Mouse (Mus musculus): ENCODE measurements at regions not wholly inside any gene's neighbourhood (a gene's known extent, or its start where the extent isn't known, plus 50 kb on each side); places are given as distances from the start of the nearest gene placed in this dataset.

DNA sequence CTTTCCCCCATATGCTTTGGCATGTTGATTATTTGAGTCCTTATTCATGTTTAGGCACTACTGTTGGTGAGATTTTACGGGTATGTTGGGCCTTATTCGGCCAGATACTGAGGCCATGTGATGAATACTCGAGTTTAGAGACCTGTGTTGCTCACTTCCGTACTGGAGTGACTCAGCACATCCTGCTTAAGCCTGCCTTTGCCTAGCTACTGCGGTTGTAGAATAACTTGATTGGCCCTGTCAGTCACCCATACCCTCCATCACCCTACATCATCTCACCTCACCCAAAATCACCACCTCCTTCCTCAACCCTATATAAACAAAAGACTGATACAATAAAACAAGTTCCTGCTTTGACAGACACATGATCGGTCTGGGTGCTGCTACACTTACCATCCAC is 187.2 kb downstream of the Ifng start:
- H3K27me3 ChIP-seq (ENCODE audit: insufficient read depth, low read length), result no peaks in the 10 kb centered on the region
- no peak overlapping the region for H3K4me2 ChIP-seq
- TF ChIP-seq CTCF (IDR thresholded peaks at IDR 0.05; ENCODE audit: low read depth), result no peak
- H3K36me3 ChIP-seq (ENCODE audit: insufficient read depth), result no peaks in the 10 kb centered on the region
- 84% methylated on average over 6 of the region's 6 CpGs for WGBS
- H3K4me3 ChIP-seq (ENCODE audit: low read depth, low read length), result no peak overlapping the region
- H3K4me1 ChIP-seq (ENCODE audit: insufficient read depth), result no peaks in the 10 kb centered on the region
- no peaks in the 10 kb centered on the region for H3K9me3 ChIP-seq (ENCODE audit: low read depth, low read length)
- DNase-seq (no peak), ATAC-seq (ENCODE audit: insufficient read depth) (no peak)
- no peak overlapping the region for H3K9ac ChIP-seq
- no peak overlapping the region for H3K27ac ChIP-seq (ENCODE audit: low read depth)

DNA sequence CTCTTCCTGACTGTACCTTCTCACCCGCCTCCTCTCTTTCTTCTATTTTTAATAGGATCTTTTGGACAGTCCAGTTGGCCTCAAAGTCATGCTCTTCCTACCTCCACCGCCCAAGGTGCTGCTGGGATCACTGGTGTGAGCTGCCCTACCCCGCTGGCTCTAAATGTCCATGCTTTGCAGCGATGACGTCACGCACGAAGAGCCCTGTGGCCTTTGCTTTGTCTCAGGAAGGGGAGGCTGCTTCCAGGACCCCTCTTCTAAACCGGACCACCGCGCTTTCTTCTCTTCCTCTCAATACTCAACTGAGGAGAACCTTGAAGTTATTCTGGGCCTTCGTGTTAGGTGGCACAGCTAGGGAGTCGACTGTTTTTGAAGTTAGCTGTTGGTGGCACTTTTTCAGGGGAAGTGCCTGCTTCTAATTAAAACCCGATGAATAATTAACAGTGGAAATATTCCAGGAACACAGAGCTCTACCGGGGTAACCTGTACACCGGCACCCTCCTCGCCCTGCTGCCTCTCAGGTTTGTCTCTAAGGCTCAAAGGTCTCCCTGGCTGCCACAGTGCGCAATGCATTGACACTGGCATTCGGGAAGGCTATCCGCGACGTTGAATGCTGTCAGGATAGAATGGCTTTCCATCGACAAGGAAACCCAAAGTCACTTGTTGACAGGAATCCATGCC is 188.7 kb downstream of the Ifng start:
- no peaks in the 10 kb centered on the region for H3K4me1 ChIP-seq (ENCODE audit: insufficient read depth)
- H3K9me3 ChIP-seq (ENCODE audit: low read depth, low read length), result no peaks in the 10 kb centered on the region
- WGBS, result 90% methylated on average over 22 of the region's 22 CpGs
- no peak overlapping the region for H3K27ac ChIP-seq (ENCODE audit: low read depth)
- H3K4me2 ChIP-seq, result no peak overlapping the region
- H3K4me3 ChIP-seq (ENCODE audit: low read depth, low read length), result no peak overlapping the region
- H3K9ac ChIP-seq, result no peak overlapping the region
- no peak for TF ChIP-seq CTCF (IDR thresholded peaks at IDR 0.05; ENCODE audit: low read depth)
- no peaks in the 10 kb centered on the region for H3K27me3 ChIP-seq (ENCODE audit: insufficient read depth, low read length)
- no peaks in the 10 kb centered on the region for H3K36me3 ChIP-seq (ENCODE audit: insufficient read depth)
- no peak for DNase-seq
- no peak for ATAC-seq (ENCODE audit: insufficient read depth)

GRCm38 (mm10) chr10:118631786-118632185 is 190.9 kb downstream of the Ifng start:
- Histone ChIP-seq H3K9me3 (ENCODE audit: low read depth, low read length) (no peaks in the 10 kb centered on the region), H3K4me1 (ENCODE audit: insufficient read depth) (no peaks in the 10 kb centered on the region), H3K4me3 (ENCODE audit: low read depth, low read length) (no peak overlapping the region), H3K4me2 (no peak overlapping the region), H3K27me3 (ENCODE audit: insufficient read depth, low read length) (no peaks in the 10 kb centered on the region), H3K27ac (ENCODE audit: low read depth) (no peak overlapping the region), H3K36me3 (ENCODE audit: insufficient read depth) (no peaks in the 10 kb centered on the region), H3K9ac (no peak overlapping the region)
- no peak for TF ChIP-seq CTCF (IDR thresholded peaks at IDR 0.05; ENCODE audit: low read depth)
- no peak for ATAC-seq (ENCODE audit: insufficient read depth)
- no peak for DNase-seq
- WGBS, result 74% methylated on average over 1 of the region's 1 CpGs

GRCm38 (mm10) chr10:118632187-118632586 is 191.3 kb downstream of the Ifng start:
- Histone ChIP-seq H3K27ac (ENCODE audit: low read depth) (no peak overlapping the region), H3K4me1 (ENCODE audit: insufficient read depth) (no peaks in the 10 kb centered on the region), H3K4me3 (ENCODE audit: low read depth, low read length) (no peak overlapping the region), H3K4me2 (no peak overlapping the region), H3K9ac (no peak overlapping the region), H3K27me3 (ENCODE audit: insufficient read depth, low read length) (no peaks in the 10 kb centered on the region), H3K36me3 (ENCODE audit: insufficient read depth) (no peaks in the 10 kb centered on the region), H3K9me3 (ENCODE audit: low read depth, low read length) (no peaks in the 10 kb centered on the region)
- WGBS, result 46% methylated on average over 5 of the region's 5 CpGs
- no peak for ATAC-seq (ENCODE audit: insufficient read depth)
- no peak for TF ChIP-seq CTCF (IDR thresholded peaks at IDR 0.05; ENCODE audit: low read depth)
- no peak for DNase-seq

DNA sequence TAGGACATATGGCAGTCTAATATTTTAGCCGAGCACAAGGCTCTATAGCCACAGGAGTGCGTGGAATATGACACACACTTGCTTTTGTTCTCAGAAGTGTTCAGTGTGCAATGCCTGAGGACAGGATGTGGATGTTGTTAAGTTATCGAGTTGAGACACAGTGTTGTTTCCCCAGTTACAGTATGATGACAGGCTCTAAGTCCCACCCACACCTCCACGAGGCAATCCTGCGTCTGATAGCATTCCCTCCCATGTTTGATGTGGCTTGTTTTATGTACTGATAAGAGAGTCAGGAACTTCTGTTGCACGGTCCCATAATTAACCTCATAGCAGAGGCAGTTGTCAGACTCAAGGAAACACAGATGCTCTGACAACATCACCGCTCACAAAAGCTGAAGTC is 192.6 kb downstream of the Ifng start:
- no peak for DNase-seq
- Histone ChIP-seq H3K27ac (ENCODE audit: low read depth) (no peak overlapping the region), H3K4me3 (ENCODE audit: low read depth, low read length) (no peak overlapping the region), H3K9me3 (ENCODE audit: low read depth, low read length) (no peaks in the 10 kb centered on the region), H3K9ac (no peak overlapping the region), H3K27me3 (ENCODE audit: insufficient read depth, low read length) (no peaks in the 10 kb centered on the region), H3K4me2 (no peak overlapping the region), H3K4me1 (ENCODE audit: insufficient read depth) (no peaks in the 10 kb centered on the region), H3K36me3 (ENCODE audit: insufficient read depth) (no peaks in the 10 kb centered on the region)
- no peak for TF ChIP-seq CTCF (IDR thresholded peaks at IDR 0.05; ENCODE audit: low read depth)
- no peak; the same call in 1 of the 2 replicates for ATAC-seq (ENCODE audit: insufficient read depth)
- WGBS, result 33% methylated on average over 7 of the region's 7 CpGs

DNA sequence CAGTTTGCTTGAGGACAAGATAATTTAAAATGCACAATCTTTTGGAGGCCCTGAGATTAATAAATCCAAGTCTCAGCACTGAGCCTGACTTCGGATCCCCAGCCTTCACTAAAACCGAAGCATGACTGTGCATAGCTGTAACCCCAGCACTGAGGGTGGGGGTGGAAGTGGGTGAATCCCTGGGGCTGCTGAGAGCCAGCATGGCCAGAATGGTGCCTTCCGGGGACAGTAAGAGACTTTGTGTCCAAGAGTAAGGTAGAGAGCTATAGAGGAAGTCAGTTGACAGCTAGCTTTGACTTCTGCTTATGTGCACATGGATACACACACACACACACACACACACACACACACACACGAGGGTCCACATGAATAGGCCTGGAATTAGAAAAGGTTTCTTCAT is 198.3 kb downstream of the Ifng start:
- no peak for TF ChIP-seq CTCF (IDR thresholded peaks at IDR 0.05; ENCODE audit: low read depth)
- ATAC-seq (ENCODE audit: insufficient read depth) (no peak), DNase-seq (no peak)
- H3K4me3 ChIP-seq (ENCODE audit: low read depth, low read length), result no peak overlapping the region
- no peak overlapping the region for H3K27ac ChIP-seq (ENCODE audit: low read depth)
- H3K9ac ChIP-seq, result no peak overlapping the region
- H3K4me1 ChIP-seq (ENCODE audit: insufficient read depth), result peaks cover 4% of the 10 kb centered on the region; the same call in 1 of the 2 replicates
- no peaks in the 10 kb centered on the region for H3K36me3 ChIP-seq (ENCODE audit: insufficient read depth)
- no peaks in the 10 kb centered on the region for H3K9me3 ChIP-seq (ENCODE audit: low read depth, low read length)
- H3K4me2 ChIP-seq, result no peak overlapping the region
- 80% methylated on average over 4 of the region's 4 CpGs for WGBS
- no peaks in the 10 kb centered on the region for H3K27me3 ChIP-seq (ENCODE audit: insufficient read depth, low read length)

DNA sequence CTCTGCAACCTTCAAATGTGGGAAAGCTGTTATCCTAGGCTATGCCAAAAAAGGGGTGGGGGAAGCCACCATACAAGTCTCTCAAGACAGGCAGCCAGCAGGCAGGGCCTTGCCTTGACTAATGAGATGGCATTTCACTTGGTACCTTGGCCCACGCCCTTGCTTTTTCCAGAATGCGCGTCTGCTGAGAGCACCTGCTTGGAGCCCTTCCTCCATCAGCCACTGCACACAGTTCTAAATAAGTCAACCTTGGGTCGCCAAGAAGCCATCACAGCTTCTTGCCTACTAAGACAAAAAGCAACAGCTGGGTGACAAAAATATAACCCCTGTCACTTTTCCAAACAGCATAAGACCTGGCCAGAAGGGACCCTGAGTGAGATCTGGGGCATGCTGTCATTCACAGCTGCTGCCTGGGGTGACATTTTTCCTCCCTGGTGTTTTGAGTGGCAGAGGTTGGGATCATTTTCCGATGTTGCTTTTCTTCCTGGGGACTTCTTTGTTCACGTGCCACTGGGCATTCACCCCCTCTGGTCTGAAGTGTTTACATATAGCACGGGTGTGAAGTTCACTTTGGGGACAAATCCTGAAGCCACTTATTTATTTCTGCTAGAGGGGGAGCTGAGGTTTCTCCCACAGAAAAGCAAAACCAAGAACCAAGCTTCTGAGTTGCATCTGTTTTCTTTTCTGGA is 199.4 kb downstream of the Ifng start:
- peak overlapping the region; percentile 16; the same call in 1 of the 2 replicates for H3K4me2 ChIP-seq
- no peak overlapping the region for H3K27ac ChIP-seq (ENCODE audit: low read depth)
- H3K4me1 ChIP-seq (ENCODE audit: insufficient read depth), result peaks cover 4% of the 10 kb centered on the region; the same call in 1 of the 2 replicates
- no peak overlapping the region for H3K4me3 ChIP-seq (ENCODE audit: low read depth, low read length)
- no peaks in the 10 kb centered on the region for H3K36me3 ChIP-seq (ENCODE audit: insufficient read depth)
- DNase-seq, result peak; percentile 34
- no peak; the same call in 1 of the 2 replicates for ATAC-seq (ENCODE audit: insufficient read depth)
- no peaks in the 10 kb centered on the region for H3K27me3 ChIP-seq (ENCODE audit: insufficient read depth, low read length)
- TF ChIP-seq CTCF (IDR thresholded peaks at IDR 0.05; ENCODE audit: low read depth), result no peak
- no peak overlapping the region for H3K9ac ChIP-seq
- WGBS, result 40% methylated on average over 7 of the region's 7 CpGs
- no peaks in the 10 kb centered on the region for H3K9me3 ChIP-seq (ENCODE audit: low read depth, low read length)

Measured in lung, embryonic 14.5 days (tissue).